Mouse (Mus musculus): ENCODE measurements around the gene Tubgcp6. TPM values are rescaled to one million over a fixed set of nuclear protein-coding genes. Genes with fewer than 3 reads are reported as not detected.

The Tubgcp6 gene
- polyA plus RNA-seq, 1 experiment from 2014 or later, result 10.5 TPM

GRCm38 (mm10) chr15:89059161-89059931 is 63.6 kb downstream of the Tubgcp6 start, which contains the start of gene Panx2:
Gene Panx2 (plus strand): TSS chr15:89059734.
- Histone ChIP-seq H3K36me3 (no peaks in the 10 kb centered on the region), H3K4me1 (replicated peaks) (no peaks in the 10 kb centered on the region; the same call in 1 of the 2 replicates), H3K9ac (peak within 1 kb of the TSS; percentile 54), H3K27ac (no peak within 1 kb of the TSS), H3K27me3 (replicated peaks) (peaks cover 27% of the 10 kb centered on the region), H3K4me2 (replicated peaks) (peak within 1 kb of the TSS; percentile 97), H3K9me3 (no peaks in the 10 kb centered on the region), H3K4me3 (replicated peaks) (peak within 1 kb of the TSS; percentile 57)
- ATAC-seq, result peak; percentile 35; the same call in 1 of the 2 replicates
- 1% methylated on average over 49 of the region's 57 CpGs for WGBS

GRCm38 (mm10) chr15:89058736-89059135 is 64.2 kb downstream of the Tubgcp6 start:
- H3K27ac ChIP-seq, result no peak overlapping the region
- 0 out of 2 replicates have a peak overlapping the region, but pooled peaks have one; percentile 97 for H3K4me2 ChIP-seq (replicated peaks)
- no peak overlapping the region for H3K4me3 ChIP-seq (replicated peaks)
- peaks cover 27% of the 10 kb centered on the region for H3K27me3 ChIP-seq (replicated peaks)
- no peak for ATAC-seq
- H3K9me3 ChIP-seq, result no peaks in the 10 kb centered on the region
- no peaks in the 10 kb centered on the region; the same call in 1 of the 2 replicates for H3K4me1 ChIP-seq (replicated peaks)
- no peaks in the 10 kb centered on the region for H3K36me3 ChIP-seq
- 20% methylated on average over 6 of the region's 6 CpGs for WGBS
- no peak overlapping the region for H3K9ac ChIP-seq

- ATAC-seq, result no peak
- 87% methylated on average over 7 of the region's 7 CpGs for WGBS
- peaks cover 11% of the 10 kb centered on the region for H3K27me3 ChIP-seq (replicated peaks)
- H3K36me3 ChIP-seq, result no peaks in the 10 kb centered on the region
- no peak overlapping the region for H3K27ac ChIP-seq
- H3K4me3 ChIP-seq (replicated peaks), result no peak overlapping the region
- H3K4me2 ChIP-seq (replicated peaks), result no peak overlapping the region
- H3K4me1 ChIP-seq (replicated peaks), result no peaks in the 10 kb centered on the region
- no peaks in the 10 kb centered on the region for H3K9me3 ChIP-seq
- H3K9ac ChIP-seq, result no peak overlapping the region
Measured at GRCm38 (mm10) chr15:89054666-89055065, 68.2 kb downstream of the Tubgcp6 start.

Other genes starting within 250 kb of the Tubgcp6 start
- not detected in 2 replicates for gene Ttll8, start 168.7 kb downstream of the Tubgcp6 start, polyA plus RNA-seq (2015; fragmentation: Nextera tagmentation; extraction: Ambion mirVana)
- gene Mlc1, start 144.1 kb downstream of the Tubgcp6 start, polyA plus RNA-seq (2015; fragmentation: Nextera tagmentation; extraction: Ambion mirVana), result not detected in 2 replicates
- not detected in 2 replicates for gene Mov10l1, start 140.2 kb downstream of the Tubgcp6 start, polyA plus RNA-seq (2015; fragmentation: Nextera tagmentation; extraction: Ambion mirVana)
- gene Panx2, start 63.4 kb downstream of the Tubgcp6 start, polyA plus RNA-seq (2015; fragmentation: Nextera tagmentation; extraction: Ambion mirVana), result 0.21 and 0.59 TPM in 2 replicates
- gene Trabd, start 48.0 kb downstream of the Tubgcp6 start, polyA plus RNA-seq (2015; fragmentation: Nextera tagmentation; extraction: Ambion mirVana), result 46.4 and 56.6 TPM in 2 replicates
- gene Selenoo, start 34.0 kb downstream of the Tubgcp6 start, polyA plus RNA-seq (2015; fragmentation: Nextera tagmentation; extraction: Ambion mirVana), result 15.9 and 17.6 TPM in 2 replicates
- gene Hdac10, start 5.6 kb upstream of the Tubgcp6 start, polyA plus RNA-seq (2015; fragmentation: Nextera tagmentation; extraction: Ambion mirVana), result 20.3 and 20.8 TPM in 2 replicates
- gene Mapk12, start 17.6 kb upstream of the Tubgcp6 start, polyA plus RNA-seq (2015; fragmentation: Nextera tagmentation; extraction: Ambion mirVana), result 3.6 and 4.2 TPM in 2 replicates
- 5.8 and 6.0 TPM in 2 replicates for gene Mapk11, start 26.5 kb upstream of the Tubgcp6 start, polyA plus RNA-seq (2015; fragmentation: Nextera tagmentation; extraction: Ambion mirVana)
- gene Plxnb2, start 57.7 kb upstream of the Tubgcp6 start, polyA plus RNA-seq (2015; fragmentation: Nextera tagmentation; extraction: Ambion mirVana), result 107 and 118 TPM in 2 replicates
- gene Dennd6b, start 73.4 kb upstream of the Tubgcp6 start, polyA plus RNA-seq (2015; fragmentation: Nextera tagmentation; extraction: Ambion mirVana), result 12.1 and 13.1 TPM in 2 replicates
- gene Ppp6r2, start 88.4 kb upstream of the Tubgcp6 start, polyA plus RNA-seq (2015; fragmentation: Nextera tagmentation; extraction: Ambion mirVana), result 21.6 and 23.9 TPM in 2 replicates
- 35.1 and 38.8 TPM in 2 replicates for gene Sbf1, start 192.2 kb upstream of the Tubgcp6 start, polyA plus RNA-seq (2015; fragmentation: Nextera tagmentation; extraction: Ambion mirVana)
- 1.4 and 1.5 TPM in 2 replicates for gene Adm2, start 199.6 kb upstream of the Tubgcp6 start, polyA plus RNA-seq (2015; fragmentation: Nextera tagmentation; extraction: Ambion mirVana)
- gene Miox, start 211.3 kb upstream of the Tubgcp6 start, polyA plus RNA-seq (2015; fragmentation: Nextera tagmentation; extraction: Ambion mirVana), result 0.32 and 0.36 TPM in 2 replicates
- 55.2 and 58.0 TPM in 2 replicates for gene Lmf2, start 232.5 kb upstream of the Tubgcp6 start, polyA plus RNA-seq (2015; fragmentation: Nextera tagmentation; extraction: Ambion mirVana)
- gene Ncaph2, start 232.6 kb upstream of the Tubgcp6 start, polyA plus RNA-seq (2015; fragmentation: Nextera tagmentation; extraction: Ambion mirVana), result 131 and 138 TPM in 2 replicates